Mouse (Mus musculus): Measurements from ENCODE around the gene Hip1r. TPM values are rescaled to one million over a fixed set of nuclear protein-coding genes. Genes with fewer than 3 reads are reported as not detected.

The Hip1r gene
- total and polyA plus RNA-seq, 3 experiments, result 16.6 to 31.6 TPM; not detected in 1

- TF ChIP-seq MAZ (IDR thresholded peaks at IDR 0.05; ENCODE audit: low read depth, low read length) (0 out of 2 replicates have a peak, but pooled peaks have one; percentile 39), POLR2A (IDR thresholded peaks at IDR 0.05; ENCODE audit: control insufficient read depth in 1 of 2, insufficient read depth in 1 of 2, low read depth in 1 of 2, low read length in 2 of 2, poor library complexity in 1 of 2) (peak; percentile 25 to 68; a peak in 3 of 4 replicates), ELF1 (IDR thresholded peaks at IDR 0.05; ENCODE audit: low read depth, low read length) (peak; percentile 43), USF1 (IDR thresholded peaks at IDR 0.05; ENCODE audit: low read depth, low read length) (no peak), NELFE (IDR thresholded peaks at IDR 0.05; ENCODE audit: low read depth, low read length) (peak; percentile 64), ZNF384 (IDR thresholded peaks at IDR 0.05; ENCODE audit: low read depth, low read length) (no peak), MXI1 (IDR thresholded peaks at IDR 0.05; ENCODE audit: low read depth, low read length) (peak; percentile 45; the same call in 1 of the 2 replicates), ZC3H11A (IDR thresholded peaks at IDR 0.05; ENCODE audit: low read depth, low read length) (no peak), MAX (IDR thresholded peaks at IDR 0.05; ENCODE audit: low read length) (peak; percentile 60; the same call in 1 of the 2 replicates), ZMIZ1 (IDR thresholded peaks at IDR 0.05; ENCODE audit: low read depth, low read length) (peak; percentile 28; the same call in 1 of the 2 replicates), SMC3 (IDR thresholded peaks at IDR 0.05; ENCODE audit: low read depth, low read length) (no peak), SIN3A (IDR thresholded peaks at IDR 0.05; ENCODE audit: low read length) (peak; percentile 15), USF2 (IDR thresholded peaks at IDR 0.05; ENCODE audit: borderline replicate concordance in 1 of 2, insufficient read depth in 1 of 2, low read depth in 1 of 2, low read length in 2 of 2) (no peak), NRF1 (IDR thresholded peaks at IDR 0.05; ENCODE audit: insufficient read depth, low read depth, low read length, poor library complexity, severe bottlenecking) (0 out of 2 replicates have a peak, but pooled peaks have one; percentile 15), TBP (IDR thresholded peaks at IDR 0.05; ENCODE audit: low read depth, low read length) (peak; percentile 41), JUND (IDR thresholded peaks at IDR 0.05; ENCODE audit: low read depth, low read length) (0 out of 2 replicates have a peak, but pooled peaks have one; percentile 21), EP300 (IDR thresholded peaks at IDR 0.05; ENCODE audit: low read depth in 1 of 2, low read length in 2 of 2) (peak; percentile 7 to 42; a peak in 1 of 4 replicates), MYC (IDR thresholded peaks at IDR 0.05; ENCODE audit: low read depth, low read length) (peak; percentile 81), BHLHE40 (IDR thresholded peaks at IDR 0.05; ENCODE audit: borderline replicate concordance, low read depth, low read length) (0 out of 2 replicates have a peak, but pooled peaks have one; percentile 5), CTCF (IDR thresholded peaks at IDR 0.05 in 2 of 3, conservative IDR thresholded peaks at IDR 0.05 in 1 of 3; ENCODE audit: control insufficient read depth in 1 of 3, insufficient read depth in 1 of 3, low read depth in 2 of 3, low read length in 3 of 3, poor library complexity in 1 of 3, severe bottlenecking in 1 of 3) (no peak), ZKSCAN1 (IDR thresholded peaks at IDR 0.05; ENCODE audit: low read depth, low read length) (no peak), CHD1 (IDR thresholded peaks at IDR 0.05; ENCODE audit: low read depth, low read length) (peak; percentile 96; the same call in 1 of the 2 replicates)
- H3K4me1 ChIP-seq (ENCODE audit: control insufficient read depth in 1 of 2, insufficient read depth in 2 of 2, low read length in 2 of 2), result peaks cover 2 to 28% of the 10 kb centered on the region in 2 experiments; a peak in 3 of 4 replicates
- peaks cover 14% of the 10 kb centered on the region for H3K79me2 ChIP-seq (ENCODE audit: control insufficient read depth, insufficient read depth, low read length, poor library complexity)
- H3K4me3 ChIP-seq (ENCODE audit: control insufficient read depth in 1 of 2, insufficient read depth in 1 of 2, low read depth in 2 of 2, low read length in 2 of 2), result peak overlapping the region; percentile 56 to 61
- no peaks in the 10 kb centered on the region for H3K9me3 ChIP-seq (replicated peaks; ENCODE audit: insufficient read depth, low read length)
- H3K9ac ChIP-seq (ENCODE audit: control insufficient read depth, low read depth, low read length, poor library complexity, severe bottlenecking), result peak overlapping the region; percentile 80
- H3K36me3 ChIP-seq (ENCODE audit: control insufficient read depth in 1 of 2, insufficient read depth in 2 of 2, low read length in 2 of 2), result peaks cover 0 to 11% of the 10 kb centered on the region in 2 experiments; a peak in 2 of 4 replicates
- peak; percentile 87 for DNase-seq (ENCODE audit: low read depth, low spot score)
- peak overlapping the region; percentile 97 for H3K27ac ChIP-seq (ENCODE audit: control insufficient read depth, low read depth, low read length)
- no peaks in the 10 kb centered on the region for H3K27me3 ChIP-seq (ENCODE audit: control insufficient read depth in 1 of 2, insufficient read depth in 2 of 2, low read length in 2 of 2)
These were observed 76.9 kb downstream of the Hip1r start for GRCm38 (mm10) chr5:124050095-124051050.

Measured in MEL (cell line).